Mouse (Mus musculus): ENCODE data around the gene AI481877. TPM values are rescaled to one million over a fixed set of nuclear protein-coding genes. Genes with fewer than 3 reads are reported as not detected.
"Not testable (repeated sequence)": the region's sequence is repeated elsewhere in the genome, so short reads cannot be mapped to it uniquely, and the experiment has no call there.

The AI481877 gene
- 2.6 and 3.0 TPM in 2 replicates for polyA plus RNA-seq (2012; rRNA removed)

DNA sequence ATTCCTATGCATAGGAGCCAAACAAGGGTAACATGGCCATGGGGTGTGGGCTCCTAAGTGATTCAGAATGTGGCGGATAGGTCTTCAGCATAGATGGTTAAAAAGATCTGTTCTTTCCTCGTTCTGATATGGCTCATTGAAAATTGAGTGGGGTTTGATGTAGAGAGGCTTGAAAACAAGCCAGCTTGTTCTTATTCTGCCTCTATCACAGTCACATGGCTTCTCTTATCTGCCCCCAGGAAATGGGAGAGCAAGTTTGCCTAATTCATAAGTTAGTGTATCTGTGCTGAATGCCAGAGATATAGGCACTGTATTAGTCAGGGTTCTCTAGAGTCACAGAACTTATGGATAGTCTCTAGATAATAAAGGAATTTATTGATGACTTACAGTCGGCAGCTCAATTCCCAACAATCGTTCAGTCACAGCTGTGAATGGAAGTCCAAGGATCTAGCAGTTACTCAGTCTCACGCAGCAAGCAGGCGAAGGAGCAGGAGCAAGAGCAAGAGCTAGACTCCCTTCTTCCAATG, at the start of gene AI481877:
AI481877 (minus strand) TSS at position 477 of the 527 bp plus-strand sequence.
- H3K27ac ChIP-seq (ENCODE audit: control insufficient read depth, insufficient read depth, low read depth, low read length); H3K27me3 ChIP-seq (ENCODE audit: control insufficient read depth, insufficient read depth, low read length); H3K4me1 ChIP-seq (ENCODE audit: control insufficient read depth, insufficient read depth, low read length); H3K4me3 ChIP-seq (ENCODE audit: control insufficient read depth, low read depth, low read length); H3K36me3 ChIP-seq (ENCODE audit: control insufficient read depth, insufficient read depth, low read length): not testable (repeated sequence)

DNA sequence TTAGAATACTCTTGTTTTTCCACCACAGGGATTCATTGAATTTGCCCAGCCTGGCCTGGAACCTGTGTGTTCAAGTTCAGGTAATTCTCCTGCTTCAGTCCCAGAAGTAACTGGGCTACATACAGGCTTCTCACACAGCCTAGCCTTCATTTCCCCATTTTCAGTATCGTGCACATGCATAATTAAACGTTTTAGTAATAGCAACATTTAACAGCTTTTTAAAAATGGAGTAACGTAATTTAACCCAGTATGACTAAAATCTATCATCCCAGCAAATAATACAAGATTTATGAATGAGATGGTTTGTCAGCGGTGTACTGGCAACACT, 49.7 kb upstream of the AI481877 start:
- peak overlapping the region; percentile 94; the same call in 1 of the 2 replicates for H3K4me3 ChIP-seq (ENCODE audit: control insufficient read depth, low read depth, low read length)
- H3K4me1 ChIP-seq (ENCODE audit: control insufficient read depth, insufficient read depth, low read length): no peaks in the 10 kb centered on the region; the same call in none of the 2 replicates
- peak overlapping the region; percentile 74 for H3K27ac ChIP-seq (ENCODE audit: control insufficient read depth, insufficient read depth, low read depth, low read length)
- no peaks in the 10 kb centered on the region for H3K27me3 ChIP-seq (ENCODE audit: control insufficient read depth, insufficient read depth, low read length)
- TF ChIP-seq CTCF (IDR thresholded peaks at IDR 0.05; ENCODE audit: control insufficient read depth, insufficient read depth, insufficient replicate concordance, low read depth, low read length) (no peak), POLR2A (IDR thresholded peaks at IDR 0.05; ENCODE audit: control insufficient read depth, low read depth, low read length) (no peak)
- H3K36me3 ChIP-seq (ENCODE audit: control insufficient read depth, insufficient read depth, low read length): no peaks in the 10 kb centered on the region

- Histone ChIP-seq H3K4me3 (ENCODE audit: control insufficient read depth, low read depth, low read length) (no peak overlapping the region), H3K27me3 (ENCODE audit: control insufficient read depth, insufficient read depth, low read length) (no peaks in the 10 kb centered on the region)
- no peak for TF ChIP-seq POLR2A (IDR thresholded peaks at IDR 0.05; ENCODE audit: control insufficient read depth, low read depth, low read length)
- TF ChIP-seq CTCF (IDR thresholded peaks at IDR 0.05; ENCODE audit: control insufficient read depth, insufficient read depth, insufficient replicate concordance, low read depth, low read length): no peak
Measured at GRCm38 (mm10) chr4:59187289-59187688, 48.5 kb upstream of the AI481877 start.

GRCm38 (mm10) chr4:59185671-59186070, 46.9 kb upstream of the AI481877 start:
- Histone ChIP-seq H3K27me3 (ENCODE audit: control insufficient read depth, insufficient read depth, low read length) (no peaks in the 10 kb centered on the region), H3K4me1 (ENCODE audit: control insufficient read depth, insufficient read depth, low read length) (no peaks in the 10 kb centered on the region; the same call in none of the 2 replicates), H3K36me3 (ENCODE audit: control insufficient read depth, insufficient read depth, low read length) (no peaks in the 10 kb centered on the region), H3K27ac (ENCODE audit: control insufficient read depth, insufficient read depth, low read depth, low read length) (no peak overlapping the region), H3K4me3 (ENCODE audit: control insufficient read depth, low read depth, low read length) (no peak overlapping the region)
- TF ChIP-seq CTCF (IDR thresholded peaks at IDR 0.05; ENCODE audit: control insufficient read depth, insufficient read depth, insufficient replicate concordance, low read depth, low read length) (no peak), POLR2A (IDR thresholded peaks at IDR 0.05; ENCODE audit: control insufficient read depth, low read depth, low read length) (no peak)

More at GRCm38 (mm10) chr4:59187289-59187688, 48.5 kb upstream of the AI481877 start:
- H3K4me1 ChIP-seq (ENCODE audit: control insufficient read depth, insufficient read depth, low read length): no peaks in the 10 kb centered on the region; the same call in none of the 2 replicates
- H3K36me3 ChIP-seq (ENCODE audit: control insufficient read depth, insufficient read depth, low read length): no peaks in the 10 kb centered on the region
- H3K27ac ChIP-seq (ENCODE audit: control insufficient read depth, insufficient read depth, low read depth, low read length): no peak overlapping the region

DNA sequence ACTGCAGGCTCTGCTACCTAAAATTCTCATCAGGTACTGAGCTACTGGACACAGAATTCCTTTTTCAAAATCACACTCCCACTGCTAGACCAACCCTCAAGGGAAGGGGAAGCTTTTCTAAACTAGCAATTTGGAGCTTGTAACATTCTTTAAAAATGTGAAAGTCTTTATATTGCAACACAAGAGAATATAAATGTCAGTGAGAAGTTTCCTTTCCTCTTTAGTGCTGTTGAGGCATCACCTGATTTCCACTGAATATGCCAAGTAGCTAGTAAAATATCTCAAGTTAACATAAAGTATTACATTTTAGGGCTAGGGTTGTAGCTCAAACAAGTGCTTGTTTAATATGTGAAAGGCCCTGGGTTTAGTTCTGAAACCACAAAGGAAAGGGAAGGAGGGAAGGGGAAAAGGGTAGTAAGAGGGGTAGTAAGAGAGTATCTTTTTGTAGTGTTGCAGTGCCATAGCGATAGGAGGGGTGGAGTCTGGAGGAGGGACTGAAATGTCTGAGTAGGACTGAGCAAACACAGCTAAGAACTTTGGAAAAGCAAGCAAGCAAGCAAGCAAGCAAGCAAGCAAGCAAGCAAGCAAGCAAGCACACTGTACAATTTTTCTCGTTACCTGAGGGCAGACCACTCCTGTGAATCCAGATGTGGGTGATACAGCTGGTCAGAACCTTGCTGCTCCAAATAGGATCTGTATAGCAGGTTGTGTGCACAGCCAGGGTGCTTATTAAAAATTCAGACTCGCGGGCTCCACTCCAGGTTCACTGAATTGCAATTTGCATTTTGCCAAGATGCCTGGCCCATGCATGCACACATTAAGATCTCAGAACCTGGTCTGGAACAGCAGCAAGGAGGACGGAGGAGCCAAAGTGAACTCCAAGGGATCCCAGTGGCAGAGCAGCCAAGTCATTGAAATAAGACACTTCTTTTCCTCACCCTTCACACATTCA, 42.8 kb upstream of the AI481877 start:
- Histone ChIP-seq H3K36me3 (ENCODE audit: control insufficient read depth, insufficient read depth, low read length) (no peaks in the 10 kb centered on the region), H3K27ac (ENCODE audit: control insufficient read depth, insufficient read depth, low read depth, low read length) (no peak overlapping the region), H3K4me1 (ENCODE audit: control insufficient read depth, insufficient read depth, low read length) (no peaks in the 10 kb centered on the region), H3K4me3 (ENCODE audit: control insufficient read depth, low read depth, low read length) (no peak overlapping the region), H3K27me3 (ENCODE audit: control insufficient read depth, insufficient read depth, low read length) (no peaks in the 10 kb centered on the region)
- TF ChIP-seq CTCF (IDR thresholded peaks at IDR 0.05; ENCODE audit: control insufficient read depth, insufficient read depth, insufficient replicate concordance, low read depth, low read length) (no peak), POLR2A (IDR thresholded peaks at IDR 0.05; ENCODE audit: control insufficient read depth, low read depth, low read length) (no peak)

- Histone ChIP-seq H3K4me3 (ENCODE audit: control insufficient read depth, low read depth, low read length) (no peak overlapping the region), H3K4me1 (ENCODE audit: control insufficient read depth, insufficient read depth, low read length) (no peaks in the 10 kb centered on the region; the same call in 1 of the 2 replicates), H3K27me3 (ENCODE audit: control insufficient read depth, insufficient read depth, low read length) (no peaks in the 10 kb centered on the region), H3K36me3 (ENCODE audit: control insufficient read depth, insufficient read depth, low read length) (no peaks in the 10 kb centered on the region), H3K27ac (ENCODE audit: control insufficient read depth, insufficient read depth, low read depth, low read length) (no peak overlapping the region)
- TF ChIP-seq CTCF (IDR thresholded peaks at IDR 0.05; ENCODE audit: control insufficient read depth, insufficient read depth, insufficient replicate concordance, low read depth, low read length) (no peak), POLR2A (IDR thresholded peaks at IDR 0.05; ENCODE audit: control insufficient read depth, low read depth, low read length) (no peak)
Measured at GRCm38 (mm10) chr4:59177566-59177965, 38.8 kb upstream of the AI481877 start.

DNA sequence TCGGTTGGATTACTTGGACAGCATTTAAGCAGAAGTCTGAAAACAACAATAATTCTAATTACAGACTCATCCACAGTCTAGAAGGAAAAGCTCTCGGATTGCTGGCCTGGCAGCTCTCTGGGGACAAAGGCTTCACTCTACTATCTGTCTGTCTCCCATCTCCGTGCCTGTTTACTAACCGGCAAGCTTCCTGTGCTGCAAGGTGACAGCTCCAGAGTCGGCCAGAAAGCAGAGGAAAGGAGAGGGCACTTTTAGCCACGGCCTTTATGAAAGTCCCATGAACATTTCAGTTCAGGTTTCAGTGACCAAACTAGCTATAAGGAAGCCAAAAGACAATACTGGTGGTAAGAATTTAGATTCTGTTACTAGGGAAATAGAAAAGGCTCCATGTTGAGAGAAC, 37.1 kb upstream of the AI481877 start:
- Histone ChIP-seq H3K27me3 (ENCODE audit: control insufficient read depth, insufficient read depth, low read length) (no peaks in the 10 kb centered on the region), H3K27ac (ENCODE audit: control insufficient read depth, insufficient read depth, low read depth, low read length) (no peak overlapping the region), H3K4me1 (ENCODE audit: control insufficient read depth, insufficient read depth, low read length) (no peaks in the 10 kb centered on the region; the same call in 1 of the 2 replicates), H3K4me3 (ENCODE audit: control insufficient read depth, low read depth, low read length) (no peak overlapping the region), H3K36me3 (ENCODE audit: control insufficient read depth, insufficient read depth, low read length) (no peaks in the 10 kb centered on the region)
- TF ChIP-seq CTCF (IDR thresholded peaks at IDR 0.05; ENCODE audit: control insufficient read depth, insufficient read depth, insufficient replicate concordance, low read depth, low read length) (no peak), POLR2A (IDR thresholded peaks at IDR 0.05; ENCODE audit: control insufficient read depth, low read depth, low read length) (no peak)

Data from testis, adult 2 months (tissue).